Mouse (Mus musculus): ENCODE data around the gene Fgfr4. TPM values are rescaled to one million over a fixed set of nuclear protein-coding genes. Genes with fewer than 3 reads are reported as not detected.

Fgfr4 gene
- polyA plus RNA-seq, 1 experiment from 2014 or later: 1.4 TPM

DNA sequence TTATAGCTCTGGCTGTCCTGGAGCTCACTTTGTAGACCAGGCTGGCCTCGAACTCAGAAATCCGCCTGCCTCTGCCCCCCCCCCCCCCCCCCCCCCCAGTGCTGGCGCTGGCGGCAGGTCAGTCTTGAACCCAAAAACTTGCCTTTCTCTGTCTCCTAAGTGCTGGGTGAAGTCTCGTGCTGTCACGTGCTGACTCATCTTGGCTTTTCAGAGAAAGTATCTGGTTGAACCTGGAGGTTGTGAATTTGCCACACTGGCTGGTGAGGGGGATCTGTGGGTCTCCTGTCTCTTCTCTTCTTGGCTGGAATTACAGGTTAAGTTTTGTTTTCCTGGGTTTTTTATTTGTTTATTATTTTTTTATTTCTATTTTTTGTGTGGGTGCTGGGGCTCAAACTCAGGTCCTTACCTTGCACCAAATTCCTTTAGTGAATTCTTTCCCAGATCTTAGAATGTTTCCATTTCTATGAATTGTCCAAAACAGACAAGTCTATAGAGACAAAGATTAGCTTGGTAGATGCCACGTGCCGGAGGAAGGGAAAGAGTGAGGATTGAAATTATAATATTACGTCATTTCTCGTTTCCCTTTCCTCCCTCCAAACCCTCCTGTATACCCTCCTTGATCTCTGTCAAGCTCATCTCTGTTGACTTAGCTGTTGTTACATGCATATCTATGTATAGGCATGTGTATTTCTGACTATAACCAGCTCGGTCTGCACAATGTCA, 52.4 kb downstream of the Fgfr4 start:
- no peaks in the 10 kb centered on the region for H3K36me3 ChIP-seq (ENCODE audit: control insufficient read depth, insufficient read depth)
- no peaks in the 10 kb centered on the region for H3K9me3 ChIP-seq (ENCODE audit: control insufficient read depth, low read length)
- H3K27me3 ChIP-seq (replicated peaks; ENCODE audit: control insufficient read depth, insufficient read depth, low read length): no peaks in the 10 kb centered on the region
- no peak overlapping the region for H3K4me2 ChIP-seq (ENCODE audit: low read length)
- H3K9ac ChIP-seq (replicated peaks; ENCODE audit: low read depth, low read length): no peak overlapping the region
- H3K4me3 ChIP-seq (replicated peaks; ENCODE audit: low read length): no peak overlapping the region
- peaks cover 2% of the 10 kb centered on the region; the same call in 1 of the 2 replicates for H3K4me1 ChIP-seq (replicated peaks; ENCODE audit: control insufficient read depth, insufficient read depth, low read length)
- WGBS: 87% methylated on average over 8 of the region's 11 CpGs
- H3K27ac ChIP-seq (ENCODE audit: low read length): no peak overlapping the region
- no peak for ATAC-seq

DNA sequence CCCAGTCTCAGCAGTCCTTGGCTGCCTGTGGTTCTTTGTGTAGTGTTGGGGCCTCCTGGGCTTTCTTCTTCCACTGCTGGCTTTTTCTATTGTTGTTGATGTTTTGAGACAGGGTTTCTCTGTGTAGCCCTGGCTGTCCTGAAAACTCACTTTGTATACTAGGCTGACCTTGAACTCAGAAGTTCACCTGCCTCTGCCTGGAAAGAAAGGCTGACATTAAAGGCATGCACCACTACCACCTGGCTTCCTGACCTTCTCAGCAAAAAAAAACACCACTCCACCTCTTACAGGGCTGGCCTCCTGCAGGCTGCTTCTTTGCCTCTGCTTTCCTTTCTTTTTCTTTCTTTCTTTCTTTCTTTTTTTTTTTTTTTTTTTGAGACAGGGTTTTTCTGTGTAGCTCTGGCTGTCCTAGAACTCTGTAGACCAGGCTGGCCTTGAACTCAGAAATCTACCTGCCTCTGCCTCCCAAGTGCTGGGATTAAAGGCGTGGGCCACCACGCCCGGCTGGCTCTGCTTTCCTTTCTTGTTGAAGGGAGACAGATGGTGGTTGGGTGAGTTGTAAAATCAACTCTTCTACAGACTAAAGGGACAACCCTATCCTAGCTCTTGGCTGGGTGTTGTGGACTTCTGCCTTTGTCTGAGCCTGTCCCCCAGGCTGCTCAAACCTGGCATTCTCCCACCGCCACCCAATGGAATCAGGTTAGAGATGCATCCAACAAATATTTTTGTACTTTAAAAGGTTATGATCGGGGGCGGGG, 53.2 kb downstream of the Fgfr4 start:
- WGBS: 91% methylated on average over 6 of the region's 6 CpGs
- H3K4me3 ChIP-seq (replicated peaks; ENCODE audit: low read length): no peak overlapping the region

DNA sequence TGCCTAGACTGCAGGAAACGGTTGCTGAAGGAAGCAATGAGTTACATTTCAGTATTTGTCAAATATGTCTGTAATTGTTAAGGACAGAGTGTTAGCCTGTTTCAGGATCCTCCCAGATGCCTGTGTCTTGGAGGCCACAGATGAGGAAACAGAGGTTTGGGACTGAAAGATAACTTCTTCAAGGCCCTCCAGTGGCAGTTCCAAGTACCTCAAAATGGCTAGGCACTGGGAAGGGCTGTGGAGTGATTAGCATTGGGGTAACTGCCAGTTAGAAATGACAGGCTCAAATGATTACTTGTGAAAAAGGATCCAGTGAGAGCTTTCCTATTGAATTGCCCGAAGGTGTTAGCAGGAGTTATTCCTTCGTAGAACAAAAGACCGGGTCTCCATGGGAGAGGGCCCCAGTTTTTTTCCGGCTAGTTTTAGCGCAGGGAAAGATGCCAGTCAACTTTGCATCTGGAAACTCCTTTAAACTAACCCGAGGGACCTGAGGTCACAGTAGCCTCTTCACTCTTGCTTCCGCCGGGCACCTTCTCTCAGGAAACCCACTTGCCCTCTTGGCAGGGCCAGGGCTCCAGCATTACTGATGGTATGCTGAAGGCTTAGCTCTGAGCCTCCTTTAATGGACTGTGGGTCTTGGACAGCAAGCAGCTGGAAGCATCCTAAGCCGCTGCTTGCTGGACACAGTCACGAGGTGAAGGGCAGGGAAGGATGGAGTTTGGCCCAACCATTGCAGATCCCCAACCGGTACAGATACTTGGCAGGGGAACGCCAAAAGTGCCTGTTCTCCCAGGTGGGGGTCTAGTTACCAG, 56.6 kb downstream of the Fgfr4 start:
- peaks cover 28% of the 10 kb centered on the region for H3K4me1 ChIP-seq (replicated peaks; ENCODE audit: control insufficient read depth, insufficient read depth, low read length)
- no peaks in the 10 kb centered on the region for H3K9me3 ChIP-seq (ENCODE audit: control insufficient read depth, low read length)
- no peaks in the 10 kb centered on the region for H3K27me3 ChIP-seq (replicated peaks; ENCODE audit: control insufficient read depth, insufficient read depth, low read length)
- WGBS: 70% methylated on average over 13 of the region's 13 CpGs
- no peak overlapping the region for H3K9ac ChIP-seq (replicated peaks; ENCODE audit: low read depth, low read length)
- no peak overlapping the region for H3K4me2 ChIP-seq (ENCODE audit: low read length)
- no peak overlapping the region for H3K27ac ChIP-seq (ENCODE audit: low read length)
- no peak overlapping the region for H3K4me3 ChIP-seq (replicated peaks; ENCODE audit: low read length)
- no peaks in the 10 kb centered on the region for H3K36me3 ChIP-seq (ENCODE audit: control insufficient read depth, insufficient read depth)
- no peak for ATAC-seq

More for the DNA sequence above, 53.2 kb downstream of the Fgfr4 start:
- H3K4me2 ChIP-seq (ENCODE audit: low read length): no peak overlapping the region
- ATAC-seq: no peak
- no peak overlapping the region for H3K9ac ChIP-seq (replicated peaks; ENCODE audit: low read depth, low read length)
- H3K36me3 ChIP-seq (ENCODE audit: control insufficient read depth, insufficient read depth): no peaks in the 10 kb centered on the region
- H3K4me1 ChIP-seq (replicated peaks; ENCODE audit: control insufficient read depth, insufficient read depth, low read length): peaks cover 10% of the 10 kb centered on the region
- no peaks in the 10 kb centered on the region for H3K9me3 ChIP-seq (ENCODE audit: control insufficient read depth, low read length)
- no peaks in the 10 kb centered on the region for H3K27me3 ChIP-seq (replicated peaks; ENCODE audit: control insufficient read depth, insufficient read depth, low read length)
- H3K27ac ChIP-seq (ENCODE audit: low read length): no peak overlapping the region

DNA sequence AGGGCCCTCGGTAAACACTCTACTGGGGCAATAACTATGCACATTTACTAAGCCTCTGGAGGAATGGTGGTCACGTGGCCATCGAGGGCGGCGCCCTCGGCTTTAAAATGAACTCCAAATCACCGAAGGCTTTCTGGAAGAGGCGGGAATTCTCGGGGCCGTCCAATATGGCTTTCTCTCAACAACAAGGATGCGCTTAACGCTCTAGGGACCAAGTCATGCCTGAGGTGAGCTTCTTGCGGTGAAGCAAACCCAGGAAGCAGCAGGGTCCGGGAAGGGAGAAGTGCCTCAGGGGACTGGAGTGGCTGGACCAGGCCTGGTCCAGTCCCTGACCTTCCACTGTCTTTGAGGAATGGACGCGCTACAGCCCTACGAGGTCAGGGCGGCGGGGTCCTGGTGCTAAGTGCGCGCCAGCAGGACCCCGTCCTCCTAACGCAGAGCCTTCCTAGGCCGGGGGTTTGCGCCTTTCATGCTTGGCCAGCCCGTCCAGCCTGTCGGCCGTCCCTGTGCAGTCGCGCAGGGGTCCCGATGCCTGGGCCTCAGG, 57.3 kb downstream of the Fgfr4 start, which contains the start of gene Nsd1:
Gene Nsd1, plus strand, starts transcription at position 134 of the 544 bp plus-strand sequence.
- Histone ChIP-seq H3K4me1 (replicated peaks; ENCODE audit: control insufficient read depth, insufficient read depth, low read length) (peaks cover 34% of the 10 kb centered on the region), H3K9me3 (ENCODE audit: control insufficient read depth, low read length) (no peaks in the 10 kb centered on the region), H3K9ac (replicated peaks; ENCODE audit: low read depth, low read length) (peak within 1 kb of the TSS; percentile 92), H3K36me3 (ENCODE audit: control insufficient read depth, insufficient read depth) (no peaks in the 10 kb centered on the region), H3K27me3 (replicated peaks; ENCODE audit: control insufficient read depth, insufficient read depth, low read length) (no peaks in the 10 kb centered on the region), H3K4me3 (replicated peaks; ENCODE audit: low read length) (peak within 1 kb of the TSS; percentile 85), H3K4me2 (ENCODE audit: low read length) (peak within 1 kb of the TSS; percentile 76), H3K27ac (ENCODE audit: low read length) (peak within 1 kb of the TSS; percentile 97)
- 25% methylated on average over 31 of the region's 31 CpGs for WGBS
- no peak for ATAC-seq

DNA sequence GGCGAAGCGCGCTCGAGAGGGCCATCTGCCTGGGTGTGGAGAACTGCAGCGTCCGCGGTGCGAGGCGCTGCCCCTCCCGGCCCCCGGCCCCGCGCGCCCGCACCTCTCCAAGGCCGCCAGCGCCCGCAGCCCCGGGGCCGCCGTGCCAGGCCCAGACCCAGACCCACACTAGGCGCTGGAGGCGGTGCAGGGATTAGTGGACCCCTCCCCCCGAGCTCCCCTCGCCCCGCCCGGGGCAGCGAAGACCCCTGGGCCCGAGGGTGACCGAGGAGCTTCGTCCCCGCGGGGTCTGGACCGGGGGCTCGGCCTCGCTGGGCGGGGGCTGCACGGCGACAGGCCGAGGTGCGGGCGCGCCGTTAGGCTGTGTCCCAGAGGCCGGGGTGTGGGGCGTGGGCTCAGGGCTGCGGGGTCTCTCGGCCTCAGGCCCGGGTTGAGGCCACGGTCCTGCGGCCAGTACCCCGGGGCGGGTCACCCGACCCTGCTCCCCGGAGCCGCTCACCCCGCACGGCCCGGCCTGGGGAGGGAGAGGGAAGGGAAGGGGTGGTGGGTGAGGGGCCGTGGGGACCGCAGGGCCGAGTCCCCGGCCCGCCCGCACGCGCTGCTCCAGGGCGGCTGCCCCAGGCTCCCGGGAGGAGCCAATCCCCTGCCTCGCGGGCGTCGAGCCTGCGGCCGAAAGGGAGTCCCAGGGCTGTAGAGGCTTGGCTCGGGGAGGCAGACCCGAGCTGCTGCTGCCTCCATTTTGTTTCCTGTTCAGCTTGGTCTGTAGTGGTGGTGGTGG, 57.9 kb downstream of the Fgfr4 start:
- peak overlapping the region; percentile 92 for H3K9ac ChIP-seq (replicated peaks; ENCODE audit: low read depth, low read length)
- peak overlapping the region; percentile 76 for H3K4me2 ChIP-seq (ENCODE audit: low read length)
- H3K27ac ChIP-seq (ENCODE audit: low read length): peak overlapping the region; percentile 97
- no peaks in the 10 kb centered on the region for H3K27me3 ChIP-seq (replicated peaks; ENCODE audit: control insufficient read depth, insufficient read depth, low read length)
- ATAC-seq: peak; percentile 29
- H3K4me3 ChIP-seq (replicated peaks; ENCODE audit: low read length): peak overlapping the region; percentile 85
- peaks cover 36% of the 10 kb centered on the region for H3K4me1 ChIP-seq (replicated peaks; ENCODE audit: control insufficient read depth, insufficient read depth, low read length)
- H3K36me3 ChIP-seq (ENCODE audit: control insufficient read depth, insufficient read depth): no peaks in the 10 kb centered on the region
- H3K9me3 ChIP-seq (ENCODE audit: control insufficient read depth, low read length): no peaks in the 10 kb centered on the region
- 1% methylated on average over 71 of the region's 77 CpGs for WGBS

DNA sequence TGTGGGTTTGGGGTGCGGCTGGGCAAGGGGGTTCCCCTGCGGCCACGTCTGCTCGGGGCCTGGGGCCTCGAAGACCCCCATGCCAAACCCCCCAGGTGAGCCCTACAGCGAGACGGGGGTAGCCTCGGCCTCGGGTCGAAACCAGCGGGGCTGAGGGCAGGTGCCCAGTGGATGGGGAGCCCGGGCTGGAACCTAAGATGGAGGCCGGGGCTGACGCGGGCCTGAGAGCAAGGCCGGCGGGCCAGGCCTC, 58.5 kb downstream of the Fgfr4 start:
- Histone ChIP-seq H3K9ac (replicated peaks; ENCODE audit: low read depth, low read length) (peak overlapping the region; percentile 92), H3K4me1 (replicated peaks; ENCODE audit: control insufficient read depth, insufficient read depth, low read length) (peaks cover 41% of the 10 kb centered on the region), H3K36me3 (ENCODE audit: control insufficient read depth, insufficient read depth) (no peaks in the 10 kb centered on the region), H3K9me3 (ENCODE audit: control insufficient read depth, low read length) (no peaks in the 10 kb centered on the region), H3K27me3 (replicated peaks; ENCODE audit: control insufficient read depth, insufficient read depth, low read length) (no peaks in the 10 kb centered on the region), H3K4me3 (replicated peaks; ENCODE audit: low read length) (peak overlapping the region; percentile 85), H3K4me2 (ENCODE audit: low read length) (peak overlapping the region; percentile 76), H3K27ac (ENCODE audit: low read length) (peak overlapping the region; percentile 97)
- peak; percentile 57 for ATAC-seq
- WGBS: under 1% methylated on average over 17 of the region's 17 CpGs

DNA sequence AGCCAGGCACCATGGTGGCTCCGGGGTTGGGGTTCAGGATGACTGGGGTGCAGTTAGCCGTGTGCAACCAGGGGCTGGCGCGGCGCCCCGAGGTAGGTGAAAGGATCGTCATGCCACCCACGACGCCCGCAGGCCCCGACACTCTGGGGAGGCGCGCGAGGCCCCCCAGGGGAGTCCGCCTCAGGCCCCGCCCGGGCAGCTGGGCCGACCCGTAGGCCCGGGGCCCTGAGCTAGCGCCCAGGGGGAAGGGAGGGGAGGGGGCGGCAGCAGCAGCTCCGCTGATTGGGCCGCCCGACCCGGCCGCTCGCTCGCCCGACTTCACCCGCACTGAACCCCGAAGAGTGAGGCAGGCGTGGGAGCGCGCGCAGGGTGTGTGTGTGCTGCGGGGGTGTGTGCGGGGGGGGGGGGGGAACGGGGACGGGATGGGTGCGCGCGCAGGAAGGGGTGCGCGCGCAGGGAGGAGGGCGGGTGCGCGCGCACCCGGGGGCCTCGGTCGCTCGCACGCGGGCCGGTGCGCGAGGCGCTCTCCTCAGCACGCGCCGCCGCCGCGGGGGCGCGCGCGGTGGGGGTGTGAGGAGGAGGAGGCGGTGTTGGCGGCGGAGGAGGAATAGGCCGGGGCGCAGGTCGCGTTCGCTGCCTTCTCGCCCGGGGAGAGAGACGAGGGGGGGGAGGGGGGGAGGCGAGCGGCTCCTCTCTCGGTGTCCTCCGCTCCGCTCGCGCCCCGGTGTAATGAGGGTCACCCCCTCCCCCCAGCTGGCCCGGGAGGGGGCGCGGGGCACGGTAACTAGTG, 59.0 kb downstream of the Fgfr4 start:
- peaks cover 47% of the 10 kb centered on the region for H3K4me1 ChIP-seq (replicated peaks; ENCODE audit: control insufficient read depth, insufficient read depth, low read length)
- no peaks in the 10 kb centered on the region for H3K9me3 ChIP-seq (ENCODE audit: control insufficient read depth, low read length)
- H3K27me3 ChIP-seq (replicated peaks; ENCODE audit: control insufficient read depth, insufficient read depth, low read length): no peaks in the 10 kb centered on the region
- H3K36me3 ChIP-seq (ENCODE audit: control insufficient read depth, insufficient read depth): no peaks in the 10 kb centered on the region
- H3K27ac ChIP-seq (ENCODE audit: low read length): peak overlapping the region; percentile 97
- peak overlapping the region; percentile 76 for H3K4me2 ChIP-seq (ENCODE audit: low read length)
- peak overlapping the region; percentile 92 for H3K9ac ChIP-seq (replicated peaks; ENCODE audit: low read depth, low read length)
- WGBS: 0% methylated on average over 28 of the region's 93 CpGs
- ATAC-seq: peak; percentile 80
- H3K4me3 ChIP-seq (replicated peaks; ENCODE audit: low read length): peak overlapping the region; percentile 85

DNA sequence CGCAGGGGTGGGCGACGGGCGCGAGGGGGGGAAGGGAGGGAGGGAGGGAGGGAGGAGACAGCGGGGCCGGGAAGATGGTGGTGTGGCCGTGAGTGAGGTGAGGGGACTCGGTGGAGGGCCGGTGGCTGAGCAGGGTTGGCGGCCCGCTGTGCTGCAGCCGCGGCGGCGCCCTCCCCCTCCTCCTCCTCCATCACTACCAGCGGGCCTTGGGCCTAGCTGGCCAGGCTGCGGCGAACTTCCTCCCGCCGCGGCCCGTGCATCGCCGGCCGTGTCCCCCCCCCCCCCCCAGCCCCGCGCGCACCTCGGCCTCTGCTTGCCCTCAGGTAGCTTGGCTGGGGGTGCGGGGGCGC, 59.5 kb downstream of the Fgfr4 start:
- Histone ChIP-seq H3K4me3 (replicated peaks; ENCODE audit: low read length) (peak overlapping the region; percentile 85), H3K4me2 (ENCODE audit: low read length) (peak overlapping the region; percentile 76), H3K27me3 (replicated peaks; ENCODE audit: control insufficient read depth, insufficient read depth, low read length) (no peaks in the 10 kb centered on the region), H3K9me3 (ENCODE audit: control insufficient read depth, low read length) (no peaks in the 10 kb centered on the region), H3K36me3 (ENCODE audit: control insufficient read depth, insufficient read depth) (no peaks in the 10 kb centered on the region; the same call in 1 of the 2 replicates), H3K9ac (replicated peaks; ENCODE audit: low read depth, low read length) (peak overlapping the region; percentile 92), H3K4me1 (replicated peaks; ENCODE audit: control insufficient read depth, insufficient read depth, low read length) (peaks cover 50% of the 10 kb centered on the region), H3K27ac (ENCODE audit: low read length) (peak overlapping the region; percentile 97)
- peak; percentile 51 for ATAC-seq
- WGBS: 0% methylated on average over 1 of the region's 32 CpGs

Data from forebrain, embryonic 16.5 days (tissue).